Mouse (Mus musculus) forebrain, embryonic 15.5 days (tissue): ENCODE measurements around the gene Snx18. TPM values are rescaled to one million over a fixed set of nuclear protein-coding genes. Genes with fewer than 3 reads are reported as not detected.

Experiments
- ATAC-seq: fragments of 200-750 bp; cut with Nextera tagmentation; replicated peaks from 2 replicates; pipeline ENCODE4 v1.8.0; 2017; ENCODE audit warnings: mild to moderate bottlenecking, moderate TSS enrichment, moderate library complexity
- H3K27ac ChIP-seq: fragments of 300-500 bp; sonication (generic); replicated peaks from 2 replicates; pipeline ENCODE4 v1.5.1; 2015; ENCODE audit warnings: mild to moderate bottlenecking, inconsistent platforms
- H3K27me3 ChIP-seq: fragments of 300-500 bp; sonication (generic); 2 replicates; pipeline ENCODE4 v1.6.1; 2015; ENCODE audit warnings: inconsistent platforms
- H3K36me3 ChIP-seq: fragments of 300-500 bp; sonication (generic); 2 replicates; pipeline ENCODE4 v1.6.1; 2015; ENCODE audit warnings: mild to moderate bottlenecking, inconsistent platforms
- H3K4me1 ChIP-seq: fragments of 300-500 bp; sonication (generic); 2 replicates; pipeline ENCODE4 v1.6.1; 2015; ENCODE audit warnings: inconsistent platforms
- H3K4me2 ChIP-seq: fragments of 300-500 bp; sonication (generic); replicated peaks from 2 replicates; pipeline ENCODE4 v1.6.1; 2015; ENCODE audit warnings: mild to moderate bottlenecking, inconsistent platforms
- H3K4me3 ChIP-seq: fragments of 300-500 bp; sonication (generic); 2 replicates; pipeline ENCODE4 v1.5.1; 2015; ENCODE audit warnings: mild to moderate bottlenecking, inconsistent platforms
- H3K9ac ChIP-seq: fragments of 300-500 bp; sonication (generic); replicated peaks from 2 replicates; pipeline ENCODE4 v1.6.1; 2015; ENCODE audit warnings: mild to moderate bottlenecking, inconsistent platforms
- H3K9me3 ChIP-seq: fragments of 300-500 bp; sonication (generic); 2 replicates; pipeline ENCODE4 v1.6.1; 2016; ENCODE audit warnings: inconsistent platforms
- WGBS: fragments of 180-500 bp; shearing (Covaris S2); methylation state at CpG from one replicate; pipeline ENCODE4 v1.1.7; 2015; ENCODE audit warnings: mixed read lengths; 5-methylcytosine and 5-hydroxymethylcytosine counted together
- polyA plus RNA-seq: library from polyadenylated mRNA; unstranded; fragments of >200 nt; fragmentation: Nextera tagmentation; extraction: Ambion mirVana; gene quantifications from 2 replicates; pipeline ENCODE4 v1.2.1, GENCODE M21; 2015

Gene Snx18
- polyA plus RNA-seq, 1 experiment from 2014 or later: 11.6 TPM

DNA sequence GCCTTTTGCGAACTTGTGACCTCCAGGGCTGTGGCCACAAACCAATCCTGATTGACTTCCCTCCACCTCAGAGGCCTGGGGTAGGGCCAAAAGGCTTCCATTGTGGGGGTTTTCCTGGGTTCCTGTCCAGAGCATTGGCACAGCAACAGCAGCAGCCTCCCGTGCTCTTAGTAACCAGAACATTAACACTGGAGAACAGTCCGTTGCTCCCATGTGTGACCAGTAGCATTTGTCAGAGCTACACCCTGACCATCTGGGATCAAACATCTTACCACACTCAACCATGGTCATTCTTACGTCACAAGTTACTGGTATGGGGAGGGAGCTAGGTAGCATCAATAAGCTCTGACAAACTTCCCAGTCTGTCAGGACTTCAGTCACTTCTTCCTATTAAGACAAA, 28.1 kb downstream of the Snx18 start:
- WGBS: 94% methylated on average over 4 of the region's 4 CpGs
- H3K4me2 ChIP-seq: no peak overlapping the region
- H3K27ac ChIP-seq: no peak overlapping the region
- no peaks in the 10 kb centered on the region for H3K36me3 ChIP-seq
- H3K27me3 ChIP-seq: no peaks in the 10 kb centered on the region
- peaks cover 22% of the 10 kb centered on the region for H3K4me1 ChIP-seq
- no peaks in the 10 kb centered on the region for H3K9me3 ChIP-seq
- H3K9ac ChIP-seq: no peak overlapping the region
- no peak for ATAC-seq
- H3K4me3 ChIP-seq: no peak overlapping the region

GRCm38 (mm10) chr13:113589499-113589898, 28.9 kb downstream of the Snx18 start:
- Histone ChIP-seq H3K4me3 (no peak overlapping the region), H3K9me3 (no peaks in the 10 kb centered on the region), H3K4me2 (no peak overlapping the region), H3K4me1 (peaks cover 15% of the 10 kb centered on the region), H3K27me3 (no peaks in the 10 kb centered on the region), H3K9ac (no peak overlapping the region), H3K36me3 (no peaks in the 10 kb centered on the region), H3K27ac (no peak overlapping the region)
- WGBS: 82% methylated on average over 7 of the region's 7 CpGs
- ATAC-seq: no peak

DNA sequence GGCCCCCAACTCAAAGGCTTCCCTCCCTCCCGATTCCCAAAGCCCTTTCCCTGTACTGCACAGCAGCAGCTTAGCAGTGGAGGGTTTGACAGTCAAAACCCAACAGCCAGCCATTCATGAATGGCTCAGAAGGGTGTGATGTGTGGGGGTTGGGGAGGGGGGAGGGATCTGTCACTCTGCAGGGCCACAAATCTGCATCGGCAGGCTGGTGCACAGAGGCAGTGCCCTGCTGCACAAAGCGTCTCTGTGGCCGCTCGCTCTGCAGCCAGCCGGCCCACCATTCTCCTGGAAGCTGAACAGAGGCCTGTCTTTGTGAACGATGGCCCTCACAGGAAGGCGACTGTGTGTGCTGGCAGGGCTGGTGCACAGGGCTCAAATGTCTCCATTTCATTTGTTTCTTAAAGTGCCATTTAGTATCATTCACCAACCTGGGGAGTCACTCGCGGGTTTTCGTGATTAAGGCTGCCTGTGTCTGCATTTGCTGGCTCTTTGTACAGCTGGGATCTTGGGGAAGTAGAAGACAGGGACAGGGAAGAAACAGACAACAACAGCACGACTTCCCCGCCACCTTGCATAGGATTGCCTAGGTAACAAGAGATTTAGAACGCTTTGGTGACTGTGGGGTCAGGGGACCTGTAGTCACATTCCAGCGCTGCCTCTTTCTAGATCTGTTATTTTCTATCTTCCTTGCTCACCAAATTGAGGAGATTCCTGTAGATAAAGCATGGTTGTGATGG, 31.0 kb downstream of the Snx18 start:
- Histone ChIP-seq H3K9ac (peak overlapping the region; percentile 3; the same call in 1 of the 2 replicates), H3K36me3 (no peaks in the 10 kb centered on the region), H3K4me3 (no peak overlapping the region), H3K4me2 (peak overlapping the region; percentile 4; the same call in 1 of the 2 replicates), H3K4me1 (peaks cover 13% of the 10 kb centered on the region), H3K27me3 (no peaks in the 10 kb centered on the region), H3K9me3 (no peaks in the 10 kb centered on the region), H3K27ac (peak overlapping the region; percentile 55)
- WGBS: 8% methylated on average over 15 of the region's 15 CpGs
- peak; percentile 95 for ATAC-seq

DNA sequence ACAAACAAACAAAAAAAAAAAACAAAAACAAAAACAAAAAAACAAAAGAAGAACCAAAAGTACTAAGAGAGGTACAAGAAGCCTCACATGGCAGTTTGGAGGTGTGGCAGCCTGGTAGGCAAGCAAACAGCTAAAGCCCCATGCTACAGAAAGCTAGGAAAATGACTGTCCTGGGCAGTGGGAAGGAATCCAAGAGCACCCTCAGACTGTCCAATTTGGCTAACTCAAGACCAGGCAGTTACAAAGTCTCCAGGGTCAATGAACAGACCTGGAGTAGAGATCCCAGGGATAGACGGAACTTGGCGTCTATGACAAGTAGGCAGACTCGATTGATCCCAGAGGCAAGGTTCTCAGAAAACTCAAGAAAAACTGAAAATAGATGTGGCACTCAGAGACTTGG, 32.8 kb downstream of the Snx18 start:
- Histone ChIP-seq H3K9me3 (no peaks in the 10 kb centered on the region), H3K4me1 (peaks cover 13% of the 10 kb centered on the region), H3K4me3 (no peak overlapping the region), H3K27me3 (no peaks in the 10 kb centered on the region), H3K4me2 (no peak overlapping the region), H3K27ac (no peak overlapping the region), H3K9ac (no peak overlapping the region), H3K36me3 (no peaks in the 10 kb centered on the region)
- 93% methylated on average over 3 of the region's 3 CpGs for WGBS
- no peak for ATAC-seq

DNA sequence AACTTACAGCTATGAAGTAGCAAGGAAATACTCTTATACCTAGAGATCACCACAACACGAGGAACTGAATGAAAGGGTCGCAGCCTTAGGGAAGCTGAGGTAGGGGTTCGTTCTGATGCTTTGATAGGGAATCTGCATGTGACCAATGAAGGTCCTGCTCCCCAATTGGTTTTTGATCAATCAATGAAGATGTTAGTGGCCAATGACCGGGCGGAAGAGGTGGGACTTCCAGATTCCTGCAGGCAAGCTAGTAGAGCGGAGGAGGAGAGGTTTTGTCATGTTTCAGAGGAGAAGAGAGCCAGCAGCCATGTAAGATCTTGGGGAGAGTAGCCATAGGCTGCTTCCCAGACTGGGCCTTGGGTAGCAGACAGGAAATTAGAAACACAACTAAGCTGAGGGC, 33.9 kb downstream of the Snx18 start:
- no peak overlapping the region for H3K4me3 ChIP-seq
- H3K27me3 ChIP-seq: no peaks in the 10 kb centered on the region
- H3K9ac ChIP-seq: no peak overlapping the region
- peaks cover 13% of the 10 kb centered on the region for H3K4me1 ChIP-seq
- H3K9me3 ChIP-seq: no peaks in the 10 kb centered on the region
- 73% methylated on average over 6 of the region's 6 CpGs for whole genome bisulfite sequencing
- no peak overlapping the region for H3K27ac ChIP-seq
- ATAC-seq: no peak
- no peaks in the 10 kb centered on the region for H3K36me3 ChIP-seq
- no peak overlapping the region for H3K4me2 ChIP-seq

- H3K4me1 ChIP-seq: peaks cover 13% of the 10 kb centered on the region
- H3K9me3 ChIP-seq: no peaks in the 10 kb centered on the region
- no peaks in the 10 kb centered on the region for H3K36me3 ChIP-seq
- H3K27ac ChIP-seq: no peak overlapping the region
- no peak for ATAC-seq
- WGBS: 77% methylated on average over 4 of the region's 4 CpGs
- H3K4me3 ChIP-seq: no peak overlapping the region
- no peak overlapping the region for H3K4me2 ChIP-seq
- H3K27me3 ChIP-seq: no peaks in the 10 kb centered on the region
- H3K9ac ChIP-seq: no peak overlapping the region
Observed at GRCm38 (mm10) chr13:113583563-113583962, 34.8 kb downstream of the Snx18 start.

- 82% methylated on average over 1 of the region's 1 CpGs for WGBS
- Histone ChIP-seq H3K27me3 (no peaks in the 10 kb centered on the region), H3K27ac (no peak overlapping the region), H3K4me1 (peaks cover 4% of the 10 kb centered on the region; the same call in 1 of the 2 replicates), H3K4me3 (no peak overlapping the region), H3K4me2 (no peak overlapping the region), H3K9me3 (no peaks in the 10 kb centered on the region), H3K9ac (no peak overlapping the region), H3K36me3 (no peaks in the 10 kb centered on the region)
- no peak for ATAC-seq
Observed at GRCm38 (mm10) chr13:113582024-113582423, 36.3 kb downstream of the Snx18 start.

- Histone ChIP-seq H3K4me1 (no peaks in the 10 kb centered on the region), H3K9ac (no peak overlapping the region), H3K4me2 (no peak overlapping the region), H3K27me3 (no peaks in the 10 kb centered on the region), H3K4me3 (no peak overlapping the region), H3K27ac (no peak overlapping the region), H3K9me3 (no peaks in the 10 kb centered on the region), H3K36me3 (no peaks in the 10 kb centered on the region)
- no peak for ATAC-seq
- 83% methylated on average over 5 of the region's 5 CpGs for WGBS
Observed at GRCm38 (mm10) chr13:113581436-113581835, 36.9 kb downstream of the Snx18 start.

DNA sequence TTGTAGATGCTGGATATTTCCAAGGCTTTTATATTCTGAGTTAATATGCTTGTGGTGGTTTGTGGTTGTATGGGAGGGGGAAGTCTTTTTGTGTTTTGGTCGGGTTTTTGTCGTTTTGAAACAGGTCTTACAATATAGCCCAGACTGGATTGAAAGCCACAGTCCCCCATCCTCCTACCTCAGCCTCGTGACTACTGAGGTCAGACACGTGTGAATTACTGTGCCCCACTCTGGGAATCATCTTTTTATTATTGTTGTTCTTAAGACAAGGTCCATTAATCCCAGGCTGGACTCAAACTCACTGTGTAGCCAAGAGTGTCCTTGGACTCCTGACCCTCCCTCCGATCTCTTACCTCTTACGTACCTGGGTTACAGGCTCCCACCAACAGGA, 38.0 kb downstream of the Snx18 start:
- Histone ChIP-seq H3K27me3 (no peaks in the 10 kb centered on the region), H3K36me3 (no peaks in the 10 kb centered on the region), H3K4me2 (no peak overlapping the region), H3K9me3 (no peaks in the 10 kb centered on the region), H3K4me3 (no peak overlapping the region), H3K4me1 (no peaks in the 10 kb centered on the region), H3K9ac (no peak overlapping the region), H3K27ac (no peak overlapping the region)
- ATAC-seq: no peak
- 69% methylated on average over 6 of the region's 6 CpGs for WGBS

- H3K4me2 ChIP-seq: no peak overlapping the region
- no peak overlapping the region for H3K4me3 ChIP-seq
- WGBS: 69% methylated on average over 7 of the region's 7 CpGs
Observed at GRCm38 (mm10) chr13:113579788-113580399, 38.5 kb downstream of the Snx18 start.

GRCm38 (mm10) chr13:113574232-113574631, 44.1 kb downstream of the Snx18 start:
- Histone ChIP-seq H3K9ac (no peak overlapping the region), H3K4me3 (no peak overlapping the region)

More at GRCm38 (mm10) chr13:113579788-113580399, 38.5 kb downstream of the Snx18 start:
- Histone ChIP-seq H3K9ac (no peak overlapping the region), H3K4me1 (no peaks in the 10 kb centered on the region), H3K36me3 (no peaks in the 10 kb centered on the region), H3K27me3 (no peaks in the 10 kb centered on the region), H3K27ac (no peak overlapping the region), H3K9me3 (no peaks in the 10 kb centered on the region)
- no peak for ATAC-seq

DNA sequence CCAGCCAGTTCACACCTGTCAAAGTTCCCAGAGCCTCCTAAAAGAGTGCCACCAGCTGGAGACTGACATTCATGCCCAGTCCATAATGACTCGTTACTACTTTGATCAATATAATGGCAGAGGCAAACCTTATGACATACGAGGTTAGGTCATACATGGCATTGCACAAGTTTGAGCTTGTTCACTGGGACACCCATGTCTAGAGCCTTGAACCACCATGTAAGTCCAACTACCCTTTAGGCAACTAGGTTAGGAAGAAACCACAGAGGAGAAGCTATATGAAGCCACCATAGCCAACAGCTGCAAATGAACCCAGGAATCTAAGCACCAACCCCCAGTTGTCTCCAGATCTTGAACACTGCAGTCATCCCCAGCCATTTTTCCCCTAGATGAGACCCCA, 45.0 kb downstream of the Snx18 start:
- Histone ChIP-seq H3K4me2 (no peak overlapping the region), H3K4me3 (no peak overlapping the region), H3K36me3 (no peaks in the 10 kb centered on the region), H3K9ac (no peak overlapping the region), H3K27ac (no peak overlapping the region), H3K9me3 (no peaks in the 10 kb centered on the region), H3K4me1 (no peaks in the 10 kb centered on the region), H3K27me3 (no peaks in the 10 kb centered on the region)
- no peak for ATAC-seq
- WGBS: 95% methylated on average over 2 of the region's 2 CpGs

More at GRCm38 (mm10) chr13:113574232-113574631, 44.1 kb downstream of the Snx18 start:
- no peaks in the 10 kb centered on the region for H3K4me1 ChIP-seq
- WGBS: 89% methylated on average over 13 of the region's 13 CpGs
- no peaks in the 10 kb centered on the region for H3K27me3 ChIP-seq
- H3K36me3 ChIP-seq: no peaks in the 10 kb centered on the region
- no peak for ATAC-seq
- H3K27ac ChIP-seq: no peak overlapping the region
- H3K4me2 ChIP-seq: no peak overlapping the region
- H3K9me3 ChIP-seq: no peaks in the 10 kb centered on the region
